Mouse (Mus musculus) heart, embryonic 12.5 days (tissue): Measurements from ENCODE around the gene Sis. TPM values are rescaled to one million over a fixed set of nuclear protein-coding genes. Genes with fewer than 3 reads are reported as not detected.

Experiments
- polyA plus RNA-seq: library from polyadenylated mRNA; unstranded; fragments of >200 nt; fragmentation: Nextera tagmentation; extraction: Ambion mirVana; gene quantifications from 2 replicates; pipeline ENCODE4 v1.2.1, GENCODE M21; 2016

Gene Sis
- polyA plus RNA-seq, 1 experiment from 2014 or later, result not detected

Other genes starting within 250 kb of the Sis start
- 0.13 and 0.24 TPM in 2 replicates for gene Slitrk3, start 89.9 kb upstream of the Sis start, polyA plus RNA-seq